Mouse (Mus musculus): ENCODE results near the gene Aldh3a1.

DNA sequence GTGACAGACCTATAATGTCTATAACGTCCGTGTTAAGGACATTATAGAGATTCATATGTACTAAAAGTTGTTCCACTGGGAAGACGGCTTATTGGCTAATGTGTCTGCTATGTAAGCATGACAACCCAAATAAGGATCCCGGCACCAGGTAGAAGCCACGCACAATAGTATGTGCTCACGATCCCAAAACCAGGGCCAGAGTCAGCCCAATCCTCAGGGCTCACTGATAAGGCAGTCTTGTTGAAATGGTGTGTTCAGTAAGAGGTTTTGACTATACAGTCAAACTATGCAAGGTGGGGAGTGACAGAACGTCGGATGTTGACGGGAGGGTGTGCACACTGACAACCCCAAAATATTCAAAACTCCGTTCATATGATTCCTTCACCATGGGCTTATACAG is 42.5 kb upstream of the Aldh3a1 start:
- no peak for TF ChIP-seq CTCF (IDR thresholded peaks at IDR 0.05; ENCODE audit: low read depth, low read length)
- TF ChIP-seq POLR2A (IDR thresholded peaks at IDR 0.05; ENCODE audit: insufficient read depth, low read length) = no peak
- no peak for TF ChIP-seq EP300 (IDR thresholded peaks at IDR 0.05; ENCODE audit: insufficient read depth, low read depth, low read length)
